Mouse (Mus musculus): ENCODE results near the gene Rec8. TPM values are rescaled to one million over a fixed set of nuclear protein-coding genes. Genes with fewer than 3 reads are reported as not detected.

Gene Rec8
- total and polyA plus RNA-seq, 3 experiments, result not detected

GRCm38 (mm10) chr14:55589271-55589670 is 28.6 kb upstream of the Rec8 start:
- Histone ChIP-seq H3K4me2 (ENCODE audit: insufficient read depth, low read depth, poor library complexity, severe bottlenecking) (peak overlapping the region; percentile 96), H3K27ac (ENCODE audit: insufficient read depth, low read depth) (peak overlapping the region; percentile 97), H3K27me3 (replicated peaks) (no peaks in the 10 kb centered on the region), H3K4me1 (ENCODE audit: control insufficient read depth in 1 of 2, insufficient read depth in 2 of 2) (peaks cover 8 to 64% of the 10 kb centered on the region in 2 experiments), H3K4me3 (replicated peaks in 1 of 3; ENCODE audit: low read depth in 2 of 3, low read length in 2 of 3, poor library complexity in 1 of 3) (peak overlapping the region; percentile 79 to 94 (median 91)), H3K9ac (ENCODE audit: insufficient read depth, low read depth) (peak overlapping the region; percentile 89), H3K9me3 (replicated peaks; ENCODE audit: low read length) (no peaks in the 10 kb centered on the region), H3K36me3 (replicated peaks in 1 of 2; ENCODE audit: control insufficient read depth in 1 of 2, insufficient read depth in 1 of 2, low read length in 1 of 2) (peaks cover 22 to 45% of the 10 kb centered on the region in 2 experiments), H3K79me2 (replicated peaks; ENCODE audit: control insufficient read depth, extremely low read depth, insufficient read depth, poor library complexity, severe bottlenecking) (peaks cover 35% of the 10 kb centered on the region)
- DNase-seq (ENCODE audit: extremely low read depth), result no peak
- dilution Hi-C loops (cut with MboI; ENCODE audit: extremely low pct_ligation_motif_present, extremely low pct_unique_long_range_greater_than_20kb, low sequenced_read_pairs), result no loop called here
- TF ChIP-seq MAFK (IDR thresholded peaks at IDR 0.05; ENCODE audit: insufficient replicate concordance, low read length), result no peak
- TF ChIP-seq ZMIZ1 (IDR thresholded peaks at IDR 0.05; ENCODE audit: low read depth, low read length), result no peak
- TF ChIP-seq NELFE (IDR thresholded peaks at IDR 0.05; ENCODE audit: low read depth, low read length), result no peak
- TF ChIP-seq RCOR1 (conservative IDR thresholded peaks at IDR 0.05; ENCODE audit: low read depth, low read length), result no peak
- no peak for TF ChIP-seq KAT2A (IDR thresholded peaks at IDR 0.05; ENCODE audit: insufficient replicate concordance, low read length)
- no peak for TF ChIP-seq MAZ (IDR thresholded peaks at IDR 0.05; ENCODE audit: low read depth, low read length)
- no peak for TF ChIP-seq TBP (conservative IDR thresholded peaks at IDR 0.05; ENCODE audit: low read depth, low read length)
- no peak for TF ChIP-seq RAD21 (IDR thresholded peaks at IDR 0.05; ENCODE audit: low read depth, low read length)
- in situ Hi-C loops (cut with MboI; ENCODE audit: low pct_ligation_motif_present, low pct_unique_long_range_greater_than_20kb, low sequenced_read_pairs), result no loop called here

- H3K9me3 ChIP-seq (replicated peaks; ENCODE audit: low read length), result no peaks in the 10 kb centered on the region
- peak overlapping the region; percentile 79 to 94 (median 91) for H3K4me3 ChIP-seq (replicated peaks in 1 of 3; ENCODE audit: low read depth in 2 of 3, low read length in 2 of 3, poor library complexity in 1 of 3)
- H3K27me3 ChIP-seq (replicated peaks), result no peaks in the 10 kb centered on the region
- peaks cover 27 to 49% of the 10 kb centered on the region in 2 experiments for H3K36me3 ChIP-seq (replicated peaks in 1 of 2; ENCODE audit: control insufficient read depth in 1 of 2, insufficient read depth in 1 of 2, low read length in 1 of 2)
- peaks cover 35% of the 10 kb centered on the region for H3K79me2 ChIP-seq (replicated peaks; ENCODE audit: control insufficient read depth, extremely low read depth, insufficient read depth, poor library complexity, severe bottlenecking)
- peaks cover 4 to 58% of the 10 kb centered on the region in 2 experiments for H3K4me1 ChIP-seq (ENCODE audit: control insufficient read depth in 1 of 2, insufficient read depth in 2 of 2)
- in situ Hi-C loops (cut with MboI; ENCODE audit: low pct_ligation_motif_present, low pct_unique_long_range_greater_than_20kb, low sequenced_read_pairs), result no loop called here
- H3K9ac ChIP-seq (ENCODE audit: insufficient read depth, low read depth), result peak overlapping the region; percentile 89
- H3K4me2 ChIP-seq (ENCODE audit: insufficient read depth, low read depth, poor library complexity, severe bottlenecking), result peak overlapping the region; percentile 96
- H3K27ac ChIP-seq (ENCODE audit: insufficient read depth, low read depth), result peak overlapping the region; percentile 97
- peak; percentile 89 for DNase-seq (ENCODE audit: extremely low read depth)
- dilution Hi-C loops (cut with MboI; ENCODE audit: extremely low pct_ligation_motif_present, extremely low pct_unique_long_range_greater_than_20kb, low sequenced_read_pairs), result no loop called here
- TF ChIP-seq RCOR1 (conservative IDR thresholded peaks at IDR 0.05; ENCODE audit: low read depth, low read length), result no peak
- no peak for TF ChIP-seq BHLHE40 (IDR thresholded peaks at IDR 0.05; ENCODE audit: low read depth, low read length)
- TF ChIP-seq MAZ (IDR thresholded peaks at IDR 0.05; ENCODE audit: low read depth, low read length), result no peak
- no peak; the same call in 1 of the 2 replicates for TF ChIP-seq MXI1 (IDR thresholded peaks at IDR 0.05; ENCODE audit: low read depth, low read length)
- peak; percentile 54; the same call in 1 of the 2 replicates for TF ChIP-seq ETS1 (conservative IDR thresholded peaks at IDR 0.05; ENCODE audit: low read depth, low read length)
- TF ChIP-seq CHD2 (IDR thresholded peaks at IDR 0.05; ENCODE audit: low read length), result no peak
- no peak for TF ChIP-seq POLR2A (IDR thresholded peaks at IDR 0.05; ENCODE audit: low read depth, low read length)
- no peak for TF ChIP-seq ZKSCAN1 (IDR thresholded peaks at IDR 0.05; ENCODE audit: borderline replicate concordance, low read depth, low read length)
- no peak for TF ChIP-seq CTCF (conservative IDR thresholded peaks at IDR 0.05 in 1 of 2, IDR thresholded peaks at IDR 0.05 in 1 of 2; ENCODE audit: low read depth in 2 of 2, low read length in 2 of 2)
- no peak; the same call in 1 of the 2 replicates for TF ChIP-seq TCF12 (IDR thresholded peaks at IDR 0.05; ENCODE audit: low read depth, low read length)
- TF ChIP-seq KAT2A (IDR thresholded peaks at IDR 0.05; ENCODE audit: insufficient replicate concordance, low read length), result no peak
- no peak for TF ChIP-seq NRF1 (IDR thresholded peaks at IDR 0.05; ENCODE audit: low read depth, low read length)
- TF ChIP-seq IRF4 (IDR thresholded peaks at IDR 0.05; ENCODE audit: low read depth, low read length), result 0 out of 2 replicates have a peak, but pooled peaks have one; percentile 10
- no peak for TF ChIP-seq TBP (conservative IDR thresholded peaks at IDR 0.05; ENCODE audit: low read depth, low read length)
- no peak for TF ChIP-seq SMC3 (IDR thresholded peaks at IDR 0.05; ENCODE audit: low read depth, low read length)
- TF ChIP-seq PAX5 (IDR thresholded peaks at IDR 0.05; ENCODE audit: low read length), result no peak
- TF ChIP-seq RAD21 (IDR thresholded peaks at IDR 0.05; ENCODE audit: low read depth, low read length), result no peak
- TF ChIP-seq ZMIZ1 (IDR thresholded peaks at IDR 0.05; ENCODE audit: low read depth, low read length), result no peak
- TF ChIP-seq JUND (conservative IDR thresholded peaks at IDR 0.05; ENCODE audit: low read depth, low read length), result no peak; the same call in 1 of the 2 replicates
- peak; percentile 27; the same call in 1 of the 2 replicates for TF ChIP-seq SIN3A (IDR thresholded peaks at IDR 0.05; ENCODE audit: low read length)
- 0 out of 2 replicates have a peak, but pooled peaks have one; percentile 16 for TF ChIP-seq ZNF384 (IDR thresholded peaks at IDR 0.05; ENCODE audit: low read depth, low read length)
- TF ChIP-seq USF1 (IDR thresholded peaks at IDR 0.05; ENCODE audit: low read depth, low read length), result no peak
- peak; percentile 67 for TF ChIP-seq MEF2A (IDR thresholded peaks at IDR 0.05; ENCODE audit: borderline replicate concordance, low read depth, low read length)
- no peak for TF ChIP-seq MYC (IDR thresholded peaks at IDR 0.05; ENCODE audit: low read depth, low read length)
- TF ChIP-seq NELFE (IDR thresholded peaks at IDR 0.05; ENCODE audit: low read depth, low read length), result no peak
- no peak for TF ChIP-seq JUN (IDR thresholded peaks at IDR 0.05; ENCODE audit: insufficient read depth, low read depth, low read length)
- TF ChIP-seq USF2 (conservative IDR thresholded peaks at IDR 0.05; ENCODE audit: low read depth, low read length), result no peak
- no peak for TF ChIP-seq ZC3H11A (IDR thresholded peaks at IDR 0.05; ENCODE audit: low read depth, low read length)
- no peak for TF ChIP-seq UBTF (IDR thresholded peaks at IDR 0.05; ENCODE audit: low read depth, low read length)
Measured at GRCm38 (mm10) chr14:55589771-55590448, 27.9 kb upstream of the Rec8 start.

Measured in CH12.LX (cell line).